Mouse (Mus musculus) brain, adult 2 months (tissue): ENCODE results near the gene Cep97.
"Not testable (repeated sequence)": the region's sequence is repeated elsewhere in the genome, so short reads cannot be mapped to it uniquely, and the experiment has no call there.

Source experiments
- DNase-seq: peaks from one replicate; pipeline ENCODE4 v3.0.0; 2011; ENCODE audit warnings: low read depth, low spot score

The Cep97 gene

DNA sequence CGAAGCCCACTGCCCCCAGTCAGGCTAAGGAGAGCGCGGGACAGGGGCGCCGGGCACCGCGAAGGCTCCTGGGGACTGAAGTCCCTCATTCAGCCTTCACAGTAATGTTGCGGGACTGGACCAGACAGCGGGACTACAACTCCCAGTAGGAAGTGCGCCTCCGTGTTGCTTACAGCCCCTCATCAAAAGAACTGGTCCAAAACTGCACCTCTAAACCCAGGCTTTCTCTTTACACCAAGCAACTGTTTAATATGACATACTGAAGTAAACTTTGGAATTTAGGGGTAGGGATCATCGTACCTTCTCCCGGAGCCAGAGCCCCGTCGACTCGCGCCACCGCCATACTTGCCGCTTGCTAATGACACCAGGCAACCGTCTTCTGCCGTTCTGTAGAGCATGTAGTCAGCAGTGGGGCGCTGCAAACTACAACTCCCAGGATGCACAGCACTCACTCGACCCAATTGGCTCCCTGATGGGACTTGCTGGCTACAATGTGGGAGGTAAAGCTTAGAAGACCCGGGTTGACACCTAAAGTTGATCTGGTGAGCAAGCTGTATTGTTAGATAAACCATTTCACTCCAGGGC, at the start of gene Cep97:
Cep97 (minus strand) TSS at position 403 of the 585 bp plus-strand sequence.
- DNase-seq = peak; percentile 98

GRCm38 (mm10) chr16:55974903-55975285, 40.2 kb upstream of the Cep97 start:
- peak; percentile 77 for DNase-seq

DNA sequence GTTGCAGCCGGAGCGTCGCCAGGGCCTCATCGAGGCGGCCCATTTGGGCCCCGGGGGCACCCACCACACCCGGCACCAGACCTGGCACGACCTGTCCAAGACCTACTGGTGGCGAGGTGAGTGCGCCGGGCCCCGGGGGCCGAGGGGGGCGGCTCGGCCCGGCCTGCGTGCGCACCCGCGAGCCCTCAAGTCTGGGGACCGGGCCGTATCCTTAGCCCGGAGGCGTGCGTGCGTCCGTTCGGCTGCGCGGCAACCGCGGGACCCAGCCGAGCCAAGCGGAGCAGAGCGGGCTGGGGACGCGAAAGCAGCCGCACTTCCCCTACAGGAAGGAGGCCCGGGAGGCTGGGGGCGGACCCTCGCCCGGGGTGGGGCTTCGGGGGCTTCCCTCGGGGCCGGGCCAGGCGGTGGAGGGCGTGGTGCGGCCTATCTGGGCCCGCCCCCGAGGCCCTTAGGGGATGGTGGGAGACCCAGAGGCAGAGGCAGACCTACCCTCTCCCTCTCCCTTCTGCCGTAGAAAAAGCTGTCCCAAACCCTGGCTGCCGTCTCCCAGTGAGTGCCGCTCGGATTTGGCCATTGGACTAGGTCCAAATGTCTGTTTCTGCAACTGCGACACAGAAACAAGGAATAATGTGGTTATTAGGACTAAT, 39.7 kb upstream of the Cep97 start:
- DNase-seq = peak; percentile 89

DNA sequence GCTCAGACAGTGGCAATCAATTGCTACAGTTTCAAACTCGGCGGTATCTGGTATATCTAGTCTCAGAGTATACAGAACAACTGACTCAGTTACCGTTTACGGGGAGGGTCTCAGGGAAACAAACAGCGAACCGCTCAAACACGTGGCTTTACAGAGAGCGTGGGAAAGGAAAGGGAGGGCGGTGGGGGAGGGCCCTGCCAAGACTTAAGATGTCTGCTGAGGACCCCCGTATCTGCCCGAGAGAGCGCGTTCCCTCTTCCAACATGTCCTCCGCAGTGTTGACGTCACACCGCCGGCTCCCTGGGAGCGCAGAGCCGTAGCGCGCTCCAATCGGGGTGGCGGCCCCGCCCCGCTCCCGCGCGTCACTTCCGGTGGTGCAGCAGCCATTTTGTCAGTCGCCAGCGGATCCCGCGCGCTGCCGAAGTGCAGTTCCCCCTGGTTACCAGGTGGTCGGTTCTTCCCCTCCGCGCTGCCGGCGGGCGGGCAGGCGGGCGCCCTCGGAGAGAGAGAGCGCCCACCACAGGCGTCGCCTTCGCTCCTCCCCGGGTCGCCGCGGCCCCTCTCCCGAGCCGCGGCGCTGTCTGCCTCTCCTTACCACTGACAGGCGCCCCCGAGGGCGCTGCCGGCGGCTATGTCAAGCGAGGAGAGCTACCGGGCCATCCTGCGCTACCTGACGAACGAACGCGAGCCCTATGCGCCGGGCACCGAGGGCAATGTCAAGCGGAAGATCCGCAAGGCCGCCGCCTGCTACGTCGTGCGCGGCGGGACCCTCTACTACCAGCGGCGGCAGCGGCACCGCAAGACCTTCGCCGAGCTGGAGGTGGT, 39.0 kb upstream of the Cep97 start, which contains the start of gene Zbtb11:
Zbtb11 (plus strand) TSS at position 453 of the 825 bp plus-strand sequence.
- peak; percentile 100 for DNase-seq

- DNase-seq = no peak
These were observed 38.1 kb upstream of the Cep97 start for GRCm38 (mm10) chr16:55972626-55973201.

DNA sequence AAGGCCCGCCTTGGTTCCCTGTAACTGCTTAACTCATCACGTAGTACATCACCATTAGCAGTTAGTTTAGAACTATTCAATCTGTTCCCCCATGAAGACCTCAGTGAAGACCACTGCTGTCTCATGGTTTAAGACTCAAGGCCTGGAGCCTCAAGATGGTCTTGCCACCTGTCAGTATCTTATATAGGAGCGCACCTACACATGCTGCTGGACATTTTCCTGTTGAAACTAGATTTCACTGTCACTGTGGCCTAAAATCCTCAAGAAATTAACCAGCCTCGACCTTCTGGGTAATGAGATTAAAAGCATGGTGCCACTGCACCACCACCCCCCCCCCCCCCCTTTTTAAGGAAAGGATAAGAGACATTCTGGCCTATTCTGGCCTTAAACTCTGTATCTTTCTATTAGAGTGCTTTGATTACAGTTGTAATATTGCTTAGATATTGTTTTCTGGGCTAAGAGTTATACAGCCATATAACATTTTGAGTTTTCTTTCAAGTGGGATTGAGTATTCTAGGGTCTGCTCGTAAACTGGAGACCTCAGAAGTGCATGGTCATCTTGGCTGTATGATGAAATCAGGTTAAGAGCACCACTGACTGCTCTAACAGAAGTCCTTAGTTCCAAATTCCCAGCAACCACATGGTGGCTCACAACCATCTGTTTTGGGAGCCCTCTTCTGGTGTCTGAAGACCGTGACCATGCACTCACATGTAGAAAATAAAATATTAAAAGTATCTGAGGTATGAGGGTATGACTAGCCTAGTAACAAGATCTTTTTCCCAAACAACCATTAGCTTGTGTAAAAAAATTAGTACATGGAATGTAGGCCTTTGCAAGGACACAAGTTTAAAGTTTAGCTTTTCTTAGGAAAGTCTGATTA, 37.3 kb upstream of the Cep97 start:
- peak; percentile 39 for DNase-seq

GRCm38 (mm10) chr16:55970416-55970815, 35.8 kb upstream of the Cep97 start:
- DNase-seq = no peak

DNA sequence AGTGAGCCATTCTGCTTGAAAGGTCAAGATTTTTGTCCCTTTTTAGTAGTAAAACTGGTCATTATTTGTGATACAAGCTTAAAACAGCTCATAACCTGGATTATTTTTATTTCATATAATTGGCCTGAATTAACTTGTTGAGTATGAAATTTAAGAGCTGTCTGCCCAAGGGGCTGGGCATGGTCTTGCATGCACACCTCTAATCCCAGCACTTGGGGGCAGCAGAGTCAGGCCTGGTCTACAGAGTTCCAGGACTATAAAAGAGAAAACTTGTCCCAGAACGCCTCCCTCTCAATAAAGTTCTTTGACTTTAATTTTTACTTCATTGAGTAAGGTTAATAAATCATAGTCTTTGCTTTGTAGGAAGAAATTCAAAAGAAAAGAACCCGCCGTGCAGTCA, 34.5 kb upstream of the Cep97 start:
- peak; percentile 58 for DNase-seq

- DNase-seq = no peak
These were observed 32.6 kb upstream of the Cep97 start for GRCm38 (mm10) chr16:55967221-55967620.

- DNase-seq = peak; percentile 99
These were observed 31.7 kb upstream of the Cep97 start, which contains the start of gene Rpl24 for GRCm38 (mm10) chr16:55966212-55966871. Gene Rpl24 (plus strand): TSS chr16:55966275.

DNA sequence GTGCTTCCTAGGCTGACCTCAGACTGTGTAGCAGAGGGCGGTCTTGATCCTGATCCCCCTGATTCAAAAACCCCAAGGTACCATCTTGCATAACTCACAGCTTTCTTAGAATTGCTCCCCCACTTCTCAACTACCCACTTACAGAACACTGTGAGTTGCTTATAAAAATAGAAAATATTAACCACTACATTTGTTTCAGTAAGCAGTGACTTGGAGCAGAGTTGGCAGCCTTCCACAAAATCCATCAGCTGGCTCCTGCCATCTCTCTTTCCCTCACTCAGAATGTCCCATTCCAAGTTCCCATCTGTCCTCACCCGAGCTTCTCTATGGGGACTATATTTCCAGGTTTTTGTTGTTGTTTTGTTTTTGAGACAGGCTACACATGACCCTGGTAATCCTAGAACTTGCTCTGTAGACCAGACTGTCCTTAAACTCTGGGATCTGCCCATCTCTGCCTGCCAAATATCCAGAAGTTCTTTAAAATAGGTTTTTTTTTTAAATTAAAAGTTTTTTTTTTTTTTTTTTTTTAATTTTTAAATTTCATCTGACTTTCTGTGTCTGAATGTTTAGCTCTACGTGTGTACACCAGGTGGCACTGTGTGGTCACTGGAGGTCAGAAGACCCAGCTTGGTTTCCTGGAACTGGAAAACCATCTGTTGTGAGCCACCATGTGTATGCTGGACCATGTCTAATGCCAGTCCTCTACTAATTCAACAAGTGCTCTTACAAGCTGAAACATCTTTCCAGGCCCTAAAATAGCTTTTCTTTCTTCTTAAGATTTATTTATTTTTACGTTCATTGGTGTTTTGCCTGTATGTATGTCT, 29.7 kb upstream of the Cep97 start:
- DNase-seq = peak; percentile 81

- not testable (repeated sequence) for DNase-seq
These were observed 28.4 kb upstream of the Cep97 start for GRCm38 (mm10) chr16:55963068-55963467.

- not testable (repeated sequence) for DNase-seq
These were observed 19.5 kb upstream of the Cep97 start for GRCm38 (mm10) chr16:55954196-55954595.

DNA sequence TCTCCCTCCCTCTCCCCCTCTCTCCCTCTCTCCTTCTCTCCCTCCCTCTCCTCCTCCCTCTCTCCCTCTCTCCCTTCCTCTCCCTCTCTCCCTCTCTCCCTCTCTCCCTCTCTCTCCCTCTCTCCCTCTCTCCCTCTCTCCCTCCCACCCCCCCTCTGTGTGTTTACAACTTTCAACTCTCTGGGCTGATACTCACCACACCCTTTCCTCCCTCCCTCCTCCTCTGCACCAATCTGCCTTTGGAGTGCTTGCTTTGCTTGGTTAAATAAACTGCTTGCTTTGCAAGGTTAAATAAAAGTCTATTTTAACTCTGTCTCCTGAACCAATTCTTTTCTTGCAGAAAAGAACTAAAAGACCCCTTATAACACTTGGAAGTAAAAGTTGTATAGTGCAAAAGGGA, 18.1 kb upstream of the Cep97 start:
- DNase-seq = no peak

- no peak for DNase-seq
These were observed 17.1 kb upstream of the Cep97 start for GRCm38 (mm10) chr16:55951679-55952327.

DNA sequence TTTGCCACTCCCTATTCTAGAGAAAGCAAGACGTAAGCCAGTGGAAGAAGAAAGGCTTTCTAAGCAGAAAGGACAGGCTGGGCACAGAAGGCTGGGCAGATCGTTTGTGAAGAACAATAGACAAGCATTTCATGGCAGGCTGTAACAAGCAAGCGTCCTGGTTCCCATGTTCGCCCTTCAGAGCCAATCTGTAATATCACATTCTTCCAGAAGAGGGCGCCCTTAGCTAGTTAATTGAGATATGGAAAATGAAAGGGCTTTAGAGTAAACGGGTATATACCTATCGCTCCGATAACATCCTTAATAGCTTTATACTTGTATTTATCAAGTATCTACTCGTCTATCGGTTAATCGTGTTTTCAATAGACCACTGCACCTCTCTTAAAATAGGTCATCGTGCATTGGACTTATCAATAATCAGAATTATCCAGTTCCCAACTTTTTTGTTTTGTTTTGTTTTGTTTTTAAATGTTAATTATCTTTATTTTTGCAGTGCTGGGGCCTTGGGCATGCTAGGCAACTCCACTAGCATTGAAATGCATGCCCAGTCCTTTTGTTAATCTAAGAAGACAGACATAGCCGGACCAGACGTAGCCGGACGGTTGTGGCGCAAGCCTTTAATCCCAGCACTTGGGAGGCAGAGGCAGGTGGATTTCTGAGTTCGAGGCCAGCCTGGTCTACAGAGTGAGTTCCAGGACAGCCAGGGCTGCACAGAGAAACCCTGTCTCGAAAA, 16.5 kb upstream of the Cep97 start:
- peak; percentile 92 for DNase-seq

DNA sequence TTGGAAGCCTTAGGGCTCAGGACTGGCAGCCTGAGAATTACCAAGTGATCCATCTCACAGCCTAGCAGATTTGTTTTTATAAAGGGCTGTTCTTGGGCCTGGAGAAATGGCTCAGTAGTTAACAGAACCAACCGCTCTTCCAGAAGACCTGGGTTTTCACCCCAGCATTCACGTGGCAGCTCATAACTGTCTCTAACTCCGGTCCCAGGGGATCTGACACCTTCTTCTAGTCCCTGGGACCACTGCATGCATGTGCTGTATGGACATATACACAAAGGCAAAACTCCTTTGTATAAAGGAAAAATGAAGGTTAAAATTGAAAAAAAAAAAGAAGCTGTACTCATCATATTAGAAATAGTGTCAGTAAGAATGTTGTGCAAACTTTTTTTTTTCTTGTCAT, 15.8 kb upstream of the Cep97 start:
- DNase-seq = no peak

- no peak for DNase-seq
These were observed 14.3 kb upstream of the Cep97 start for GRCm38 (mm10) chr16:55948963-55949362.
